Mouse (Mus musculus) small intestine, adult 2 months (tissue): ENCODE data around the gene Nrip1.

Experiments used
- CTCF ChIP-seq: fragments of 200-500 bp; IDR thresholded peaks from 2 replicates; pipeline ENCODE4 v1.5.1; 2012; ENCODE audit warnings: low read depth, mild to moderate bottlenecking, control low read depth, inconsistent platforms, low read length, moderate library complexity, mixed read lengths; ENCODE audit not compliant: insufficient replicate concordance, insufficient read length; ENCODE audit errors: extremely low read depth
- POLR2A ChIP-seq: fragments of 200-500 bp; IDR thresholded peaks from 2 replicates; pipeline ENCODE4 v1.6.1; 2012; ENCODE audit warnings: low read depth, mild to moderate bottlenecking, control low read depth, inconsistent platforms, low read length, moderate library complexity

DNA sequence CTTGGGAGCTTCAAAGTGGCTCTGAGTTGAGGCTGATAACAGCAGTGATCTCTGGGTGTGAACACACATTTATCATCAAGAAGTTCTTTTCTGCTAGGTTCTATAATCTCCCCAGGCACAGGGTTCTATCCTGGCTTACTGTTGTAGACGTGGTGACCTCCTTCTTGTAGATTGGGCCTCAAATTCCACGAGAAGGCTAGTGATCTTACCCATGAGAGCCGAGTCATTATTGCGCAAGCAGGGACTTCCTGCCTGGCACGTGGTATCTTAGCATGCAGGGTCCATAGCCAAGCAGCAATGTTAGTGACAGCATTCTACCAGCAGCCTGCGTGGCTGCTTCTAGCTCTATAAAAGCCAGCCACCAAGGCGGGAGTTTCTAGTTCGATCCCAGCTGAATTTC is 32.0 kb downstream of the Nrip1 start:
- no peak for TF ChIP-seq CTCF
- TF ChIP-seq POLR2A, result no peak
